Mouse (Mus musculus) neural tube, embryonic 11.5 days (tissue): Measurements from ENCODE around the gene Hoxa5. TPM values are rescaled to one million over a fixed set of nuclear protein-coding genes. Genes with fewer than 3 reads are reported as not detected.
A peak's percentile ranks its signal among the peaks of the same experiment; 100 is the strongest.

Experiments used
- ATAC-seq: fragments of 200-750 bp; cut with Nextera tagmentation; 2 replicates; pipeline ENCODE4 v1.8.0; 2017; ENCODE audit warnings: moderate number of reproducible peaks, mild to moderate bottlenecking, moderate TSS enrichment, moderate library complexity; ENCODE audit not compliant: insufficient read depth, low FRiP score, low TSS enrichment
- DNase-seq: peaks from one replicate; pipeline ENCODE4 v3.0.0-alpha.2; 2015; ENCODE audit warnings: low spot score
- H3K27ac ChIP-seq: fragments of 300-500 bp; sonication (generic); 2 replicates; pipeline ENCODE4 v1.5.1; 2014; ENCODE audit warnings: low read depth, mild to moderate bottlenecking, low read length
- H3K27me3 ChIP-seq: fragments of 300-500 bp; sonication (generic); 2 replicates; pipeline ENCODE4 v1.6.1; 2014; ENCODE audit warnings: mild to moderate bottlenecking, low read length, mixed read lengths; ENCODE audit not compliant: control insufficient read depth, insufficient read depth
- H3K36me3 ChIP-seq: fragments of 300-500 bp; sonication (generic); 2 replicates; pipeline ENCODE4 v1.6.1; 2014; ENCODE audit warnings: mild to moderate bottlenecking, low read length, moderate library complexity, mixed read lengths; ENCODE audit not compliant: control insufficient read depth, insufficient read depth
- H3K4me1 ChIP-seq: fragments of 300-500 bp; sonication (generic); 2 replicates; pipeline ENCODE4 v1.6.1; 2014; ENCODE audit warnings: low read length, mixed read lengths; ENCODE audit not compliant: control insufficient read depth, insufficient read depth
- H3K4me2 ChIP-seq: fragments of 300-500 bp; sonication (generic); 2 replicates; pipeline ENCODE4 v1.6.1; 2014; ENCODE audit warnings: low read depth, mild to moderate bottlenecking, moderate library complexity
- H3K4me3 ChIP-seq: fragments of 300-500 bp; sonication (generic); 2 replicates; pipeline ENCODE4 v1.5.1; 2014; ENCODE audit warnings: low read depth, low read length
- H3K9ac ChIP-seq: fragments of 300-500 bp; sonication (generic); 2 replicates; pipeline ENCODE4 v1.6.1; 2014; ENCODE audit warnings: mild to moderate bottlenecking, low read length
- H3K9me3 ChIP-seq: fragments of 300-500 bp; sonication (generic); 2 replicates; pipeline ENCODE4 v1.6.1; 2016; ENCODE audit warnings: low read length; ENCODE audit not compliant: control insufficient read depth
- WGBS: fragments of 180-500 bp; shearing (Covaris S2); extraction: QIAGEN DNeasy Blood & Tissue Kit; methylation state at CpG from one replicate; pipeline ENCODE4 v1.1.7; 2014; 5-methylcytosine and 5-hydroxymethylcytosine counted together
- polyA plus RNA-seq: library from polyadenylated mRNA; unstranded; fragments of >200 nt; fragmentation: Nextera tagmentation; extraction: Ambion mirVana; gene quantifications from 2 replicates; pipeline ENCODE4 v1.2.1, GENCODE M21; 2014

Hoxa5 gene
- polyA plus RNA-seq, 1 experiment from 2014 or later, result 53.4 TPM

DNA sequence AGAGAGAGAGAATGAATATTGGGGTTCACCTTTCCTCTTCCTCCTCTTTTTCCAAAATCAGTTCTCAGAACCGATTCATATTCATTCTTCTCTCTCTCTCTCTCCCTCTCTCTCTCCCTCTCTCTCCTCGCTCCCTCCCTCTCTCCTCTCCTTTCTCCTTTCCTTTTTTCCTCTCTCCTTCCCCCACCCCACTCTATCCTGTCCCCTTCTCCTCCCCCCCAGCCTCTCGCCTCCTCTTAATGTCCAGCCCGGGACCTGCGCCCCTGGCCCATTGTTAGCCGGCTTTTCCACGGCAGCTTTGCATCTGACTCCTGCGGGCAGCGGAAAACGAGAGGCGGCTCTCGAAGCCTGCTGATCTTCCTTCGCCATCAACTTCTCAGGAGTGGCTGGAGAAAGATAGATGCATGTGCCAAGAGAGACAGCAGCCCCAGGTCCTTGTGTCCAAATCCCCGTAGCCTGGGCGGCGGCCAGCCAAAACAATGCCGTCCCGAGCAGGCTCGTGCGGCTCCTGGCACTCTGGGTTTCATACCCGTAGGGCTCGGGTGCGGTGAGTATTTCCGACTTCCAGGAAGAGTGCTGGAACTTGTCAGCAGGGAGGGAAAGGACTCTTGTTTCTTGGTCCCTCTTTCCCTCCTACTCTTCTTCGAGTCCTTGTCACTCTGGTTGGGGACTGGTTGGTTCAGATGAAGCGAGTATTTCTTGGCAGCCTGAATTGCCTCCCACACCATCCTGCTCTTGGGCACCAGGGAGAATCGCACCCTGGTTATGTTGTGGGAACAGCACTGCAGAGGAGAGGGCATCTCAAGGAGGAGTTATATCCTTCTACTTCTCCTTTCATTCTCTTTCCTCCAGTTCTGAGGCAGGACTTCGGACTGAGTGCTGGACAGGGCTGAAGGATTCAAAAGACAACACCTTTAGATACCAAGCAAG is 38.7 kb downstream of the Hoxa5 start:
- H3K4me2 ChIP-seq, result peak overlapping the region; percentile 78

DNA sequence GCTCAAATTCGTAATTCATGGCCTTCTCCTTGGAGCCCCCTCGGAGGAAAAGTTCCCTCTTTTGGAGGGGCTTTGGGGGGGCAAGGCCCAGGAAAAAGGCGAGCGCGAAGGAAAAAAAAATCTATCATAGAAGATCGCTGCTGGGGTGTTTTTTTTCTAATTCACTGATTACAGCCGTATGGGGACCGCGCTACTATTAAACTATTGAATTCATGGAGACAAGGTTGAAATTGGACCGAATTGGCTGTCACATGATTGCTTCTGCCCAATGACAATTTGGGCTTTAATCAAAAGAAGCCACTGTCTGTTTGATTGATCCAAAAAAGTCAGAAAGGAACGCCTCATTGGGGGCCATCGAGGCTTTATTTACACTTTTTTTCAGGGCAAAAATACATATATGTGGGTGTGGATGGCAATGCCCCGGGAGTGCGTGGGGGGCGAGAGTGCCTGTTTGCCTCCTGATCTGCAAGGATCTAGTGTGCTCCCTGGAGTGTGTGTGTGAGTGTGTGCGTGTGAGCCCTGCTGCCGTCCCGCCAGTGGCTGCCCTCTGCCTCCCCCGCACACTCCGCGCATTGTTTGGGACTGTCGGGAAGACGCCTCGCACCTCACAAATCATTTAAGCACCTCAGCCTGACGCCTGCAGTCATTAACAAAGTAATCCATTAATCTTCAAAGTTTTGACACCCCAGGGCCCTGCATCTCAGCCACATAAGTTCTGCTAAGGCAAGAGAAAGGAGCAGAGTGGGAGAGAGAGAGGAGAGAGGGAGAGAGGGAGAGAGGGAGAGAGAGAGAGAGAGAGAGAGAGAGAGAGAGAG is 39.6 kb downstream of the Hoxa5 start, which contains the start of gene Hoxa2:
TSS of gene Hoxa2 (minus strand) at position 206 of the 815 bp plus-strand sequence.
- Histone ChIP-seq H3K9ac (peak within 1 kb of the TSS; percentile 99), H3K36me3 (peaks cover 2% of the 10 kb centered on the region; the same call in 1 of the 2 replicates), H3K9me3 (no peaks in the 10 kb centered on the region), H3K4me3 (peak within 1 kb of the TSS; percentile 91), H3K27me3 (no peaks in the 10 kb centered on the region), H3K4me2 (peak within 1 kb of the TSS; percentile 78), H3K4me1 (peaks cover 43% of the 10 kb centered on the region), H3K27ac (peak within 1 kb of the TSS; percentile 100)
- ATAC-seq (peak; percentile 71), DNase-seq (peak; percentile 91)
- WGBS, result under 1% methylated on average over 25 of the region's 25 CpGs

More for the DNA sequence above, 38.7 kb downstream of the Hoxa5 start:
- Histone ChIP-seq H3K9ac (peak overlapping the region; percentile 99), H3K4me3 (peak overlapping the region; percentile 91), H3K9me3 (no peaks in the 10 kb centered on the region), H3K27ac (peak overlapping the region; percentile 100), H3K36me3 (peaks cover 5% of the 10 kb centered on the region; the same call in 1 of the 2 replicates), H3K4me1 (peaks cover 44% of the 10 kb centered on the region), H3K27me3 (no peaks in the 10 kb centered on the region)
- DNase-seq (peak; percentile 74), ATAC-seq (no peak)
- under 1% methylated on average over 28 of the region's 28 CpGs for WGBS

DNA sequence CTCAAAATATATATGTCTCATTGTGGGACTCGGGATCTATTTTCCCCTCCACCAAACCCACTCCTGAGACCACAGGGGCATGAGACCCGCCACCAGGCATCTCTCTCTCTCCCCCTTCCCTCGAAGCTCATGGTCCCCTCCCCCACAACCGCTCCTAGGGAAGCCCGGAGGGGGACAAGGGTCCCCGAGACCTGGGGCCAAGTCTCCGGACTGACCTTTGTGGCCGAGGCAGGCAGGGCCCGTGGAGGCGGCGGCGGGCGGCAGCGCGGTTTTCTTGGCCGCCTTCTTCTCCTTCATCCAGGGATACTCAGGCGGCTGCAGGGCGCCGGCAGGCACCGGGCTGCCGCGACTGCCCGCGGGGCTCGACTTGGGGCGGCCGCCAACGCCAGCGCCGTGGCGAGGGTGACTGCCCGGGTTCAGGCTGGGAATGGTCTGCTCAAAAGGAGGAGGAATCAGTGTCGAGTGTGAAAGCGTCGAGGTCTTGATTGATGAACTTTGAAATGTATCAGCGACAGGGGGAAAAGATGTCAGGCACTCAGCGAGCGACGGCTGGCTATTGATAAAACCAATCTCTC is 40.2 kb downstream of the Hoxa5 start:
- Histone ChIP-seq H3K36me3 (no peaks in the 10 kb centered on the region; the same call in 1 of the 2 replicates), H3K4me1 (peaks cover 44% of the 10 kb centered on the region), H3K4me2 (peak overlapping the region; percentile 78), H3K9ac (peak overlapping the region; percentile 99), H3K9me3 (no peaks in the 10 kb centered on the region), H3K4me3 (peak overlapping the region; percentile 91), H3K27ac (peak overlapping the region; percentile 100), H3K27me3 (no peaks in the 10 kb centered on the region)
- peak; percentile 35 for ATAC-seq
- WGBS, result under 1% methylated on average over 39 of the region's 39 CpGs
- peak; percentile 82 for DNase-seq

DNA sequence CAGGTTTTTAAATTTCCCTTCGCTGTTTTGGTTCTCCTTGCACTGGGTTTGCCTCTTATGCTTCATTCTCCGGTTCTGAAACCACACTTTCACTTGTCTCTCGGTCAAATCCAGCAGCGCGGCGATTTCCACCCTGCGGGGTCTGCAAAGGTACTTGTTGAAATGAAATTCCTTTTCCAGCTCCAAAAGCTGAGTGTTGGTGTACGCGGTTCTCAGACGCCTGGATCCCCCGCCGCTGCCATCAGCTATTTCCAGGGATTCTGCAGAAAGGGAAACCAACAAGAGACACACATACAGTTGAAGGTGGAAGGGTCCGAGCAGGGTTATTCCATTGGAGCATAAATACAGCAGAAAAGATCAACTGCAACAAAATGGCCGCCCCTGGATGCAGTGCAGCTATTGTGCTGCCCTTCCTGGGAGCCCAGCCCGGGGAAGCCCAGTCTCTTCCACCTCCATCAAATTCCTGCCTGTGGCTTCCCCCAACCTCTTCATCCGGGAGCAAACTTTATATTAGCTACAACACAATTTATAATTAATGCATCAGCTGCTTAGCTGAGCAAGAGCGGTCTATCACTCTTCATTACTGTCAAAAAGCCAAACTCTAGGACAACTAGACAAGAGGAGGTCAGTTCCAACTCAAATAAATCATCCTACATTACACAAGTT is 40.9 kb downstream of the Hoxa5 start:
- peak overlapping the region; percentile 78 for H3K4me2 ChIP-seq
- peak overlapping the region; percentile 100 for H3K27ac ChIP-seq
- peaks cover 39% of the 10 kb centered on the region for H3K4me1 ChIP-seq
- H3K36me3 ChIP-seq, result no peaks in the 10 kb centered on the region; the same call in 1 of the 2 replicates
- no peak for ATAC-seq
- H3K27me3 ChIP-seq, result no peaks in the 10 kb centered on the region
- WGBS, result 1% methylated on average over 17 of the region's 17 CpGs
- H3K4me3 ChIP-seq, result peak overlapping the region; percentile 91
- DNase-seq, result peak; percentile 80
- H3K9me3 ChIP-seq, result no peaks in the 10 kb centered on the region
- peak overlapping the region; percentile 99 for H3K9ac ChIP-seq

DNA sequence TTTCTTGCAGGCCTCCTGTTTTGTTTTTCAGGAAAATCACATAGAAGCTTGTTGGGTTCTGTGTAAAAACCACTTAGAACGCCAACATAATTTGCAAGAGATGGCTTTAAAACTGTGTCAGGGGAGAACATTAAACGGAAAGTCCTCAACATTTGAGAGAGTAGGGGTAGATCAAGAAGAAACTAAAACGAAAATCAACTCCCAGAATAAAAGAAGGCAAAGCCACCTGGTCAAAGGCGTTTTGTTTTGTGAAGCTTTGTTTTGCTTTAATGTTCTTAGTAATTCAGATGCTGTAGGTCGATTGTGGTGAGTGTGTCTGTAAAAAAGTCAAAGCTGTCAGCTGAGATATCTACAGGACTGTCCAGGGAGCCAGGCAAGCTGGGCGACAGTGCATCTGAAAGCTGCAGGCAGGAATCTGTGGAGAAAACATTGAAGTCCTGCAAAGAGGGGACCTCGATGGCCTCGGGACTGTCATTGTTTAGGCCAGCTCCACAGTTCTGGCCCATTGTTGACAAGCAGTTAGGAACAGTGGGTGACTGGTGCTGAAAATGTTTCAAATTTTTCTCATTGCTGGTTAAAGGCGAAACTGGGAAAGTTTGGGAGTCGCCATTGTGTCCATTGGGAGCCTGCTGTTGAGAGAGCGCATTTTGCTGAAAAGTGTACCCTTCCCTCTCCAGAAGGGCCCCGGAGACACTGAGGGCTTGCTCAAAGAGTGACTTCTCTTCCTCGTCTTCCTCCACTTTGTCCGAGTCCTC is 41.6 kb downstream of the Hoxa5 start:
- no peaks in the 10 kb centered on the region for H3K9me3 ChIP-seq
- H3K9ac ChIP-seq, result peak overlapping the region; percentile 99
- 2% methylated on average over 14 of the region's 14 CpGs for WGBS
- peaks cover 34% of the 10 kb centered on the region for H3K4me1 ChIP-seq
- H3K4me3 ChIP-seq, result peak overlapping the region; percentile 91
- no peaks in the 10 kb centered on the region for H3K27me3 ChIP-seq
- H3K36me3 ChIP-seq, result no peaks in the 10 kb centered on the region; the same call in 1 of the 2 replicates
- DNase-seq (no peak), ATAC-seq (no peak)
- peak overlapping the region; percentile 78 for H3K4me2 ChIP-seq
- peak overlapping the region; percentile 100 for H3K27ac ChIP-seq

DNA sequence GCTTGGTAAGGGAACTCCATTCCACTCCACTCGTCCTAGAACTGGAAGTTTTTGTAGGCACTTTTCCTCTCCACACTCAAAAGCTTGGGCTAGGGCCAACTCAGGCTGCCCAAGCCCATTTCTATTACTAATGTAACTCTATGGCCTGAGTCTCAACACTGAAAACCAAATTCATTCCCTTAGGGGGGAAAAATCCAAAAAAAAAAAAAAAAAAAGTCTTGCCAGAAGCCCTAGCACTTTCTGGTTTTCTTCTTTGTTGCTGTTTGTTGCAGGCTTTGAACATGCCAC is 42.4 kb downstream of the Hoxa5 start:
- H3K4me1 ChIP-seq, result peaks cover 34% of the 10 kb centered on the region
- WGBS, result 0% methylated on average over 1 of the region's 1 CpGs

DNA sequence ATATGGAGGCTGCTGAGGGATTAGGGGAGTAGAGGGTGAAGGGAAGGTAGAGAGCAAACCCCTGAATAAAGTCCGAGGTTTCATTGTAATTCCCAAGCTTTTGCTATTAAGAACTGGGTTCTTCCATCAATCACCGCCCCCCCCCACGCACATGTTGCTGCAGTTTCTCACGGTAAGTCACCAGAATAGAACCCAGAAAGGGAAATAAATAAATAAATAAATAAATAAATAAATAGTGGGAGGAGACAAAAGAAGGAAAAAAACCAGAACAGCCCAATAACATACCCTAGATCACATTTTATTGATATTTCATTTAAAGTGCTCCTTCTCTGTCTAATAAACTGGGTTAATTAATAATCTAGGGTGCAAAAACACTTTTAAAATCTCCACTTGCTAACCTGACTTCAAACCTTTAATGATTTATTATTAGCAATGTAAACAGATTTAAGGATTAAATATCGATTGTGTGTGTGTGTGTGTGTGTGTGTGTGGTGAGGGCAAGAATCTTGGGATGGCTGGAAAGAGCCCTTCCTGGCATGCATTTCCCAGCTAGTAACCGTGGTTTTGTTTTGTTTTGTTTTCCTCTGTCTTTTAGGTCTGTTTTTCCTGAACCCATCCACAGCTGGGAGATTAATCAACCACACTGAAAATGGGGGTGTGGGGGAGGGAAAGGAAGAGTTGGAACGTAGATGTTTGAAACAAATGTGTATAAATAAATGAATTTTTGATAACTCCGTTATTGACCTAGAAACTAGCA is 42.9 kb downstream of the Hoxa5 start:
- Histone ChIP-seq H3K9me3 (no peaks in the 10 kb centered on the region), H3K27ac (peak overlapping the region; percentile 99), H3K36me3 (no peaks in the 10 kb centered on the region; the same call in 1 of the 2 replicates), H3K4me2 (peak overlapping the region; percentile 78), H3K4me3 (peak overlapping the region; percentile 91), H3K27me3 (no peaks in the 10 kb centered on the region), H3K9ac (peak overlapping the region; percentile 96), H3K4me1 (peaks cover 31% of the 10 kb centered on the region)
- DNase-seq (peak; percentile 31), ATAC-seq (no peak)
- under 1% methylated on average over 8 of the region's 8 CpGs for WGBS

More for the DNA sequence above, 42.4 kb downstream of the Hoxa5 start:
- peak overlapping the region; percentile 91 for H3K4me3 ChIP-seq
- no peaks in the 10 kb centered on the region for H3K27me3 ChIP-seq
- H3K27ac ChIP-seq, result peak overlapping the region; percentile 79
- ATAC-seq (no peak), DNase-seq (no peak)
- no peaks in the 10 kb centered on the region for H3K9me3 ChIP-seq
- H3K36me3 ChIP-seq, result no peaks in the 10 kb centered on the region; the same call in 1 of the 2 replicates
- peak overlapping the region; percentile 78 for H3K4me2 ChIP-seq
- H3K9ac ChIP-seq, result peak overlapping the region; percentile 52
